Mouse (Mus musculus) spleen, adult 10 weeks (tissue): Measurements from ENCODE around the gene Lbp. TPM values are rescaled to one million over a fixed set of nuclear protein-coding genes. Genes with fewer than 3 reads are reported as not detected.

ENCODE experiments used
- polyA plus RNA-seq: library from polyadenylated mRNA; stranded (reverse); fragments of 350-450 nt; fragmentation: Illumina TruSeq; extraction: RNeasy Lipid Tissue Mini Kit (QIAGEN cat#74804); gene quantifications from one replicate; pipeline ENCODE4 v1.2.3, GENCODE M21; 2015; ENCODE audit warnings: low replicate concordance; ENCODE audit not compliant: insufficient read depth

Gene Lbp
- 3.3 TPM for polyA plus RNA-seq

GRCm38 (mm10) chr2:158305948-158306695 is at the start of gene Lbp:
Gene Lbp (plus strand): TSS chr2:158306493.

GRCm38 (mm10) chr2:158258005-158258418 is 48.3 kb upstream of the Lbp start, which contains the start of gene Bpi:
Gene Bpi (plus strand): TSS chr2:158258094.

GRCm38 (mm10) chr2:158375443-158376122 is 69.3 kb downstream of the Lbp start, which contains the start of gene Snhg11:
Gene Snhg11 (plus strand): TSS chr2:158375638.

Other genes with a start within 250 kb of the Lbp start
- gene Tgm2, start 160.1 kb upstream of the Lbp start, polyA plus RNA-seq = 31.3 TPM
- gene D630003M21Rik, start 77.3 kb upstream of the Lbp start, polyA plus RNA-seq = 0.33 TPM
- gene Bpi, start 48.4 kb upstream of the Lbp start, polyA plus RNA-seq = not detected
- 0.52 TPM for gene Snhg11, start 69.1 kb downstream of the Lbp start, polyA plus RNA-seq
- gene Ralgapb, start 103.4 kb downstream of the Lbp start, polyA plus RNA-seq = 46.2 TPM
- not detected for gene Adig, start 196.1 kb downstream of the Lbp start, polyA plus RNA-seq
- gene Arhgap40, start 206.3 kb downstream of the Lbp start, polyA plus RNA-seq = not detected